Mouse (Mus musculus): ENCODE measurements around the gene Phyhipl. TPM values are rescaled to one million over a fixed set of nuclear protein-coding genes. Genes with fewer than 3 reads are reported as not detected.

Gene Phyhipl
- polyA plus RNA-seq, 1 experiment: 0.28 TPM

GRCm38 (mm10) chr10:70688881-70689280, 33.1 kb upstream of the Phyhipl start:
- TF ChIP-seq CTCF (IDR thresholded peaks at IDR 0.05; ENCODE audit: borderline replicate concordance, control insufficient read depth, extremely low read depth, insufficient read depth, low read length, poor library complexity) (no peak), POLR2A (IDR thresholded peaks at IDR 0.05; ENCODE audit: control insufficient read depth, extremely low read depth, insufficient read depth, low read length, poor library complexity) (no peak)
- no peaks in the 10 kb centered on the region for H3K27me3 ChIP-seq (ENCODE audit: control insufficient read depth, insufficient read depth, low read length)
- H3K27ac ChIP-seq (ENCODE audit: control insufficient read depth, insufficient read depth, low read length): no peak overlapping the region
- no peaks in the 10 kb centered on the region for H3K4me1 ChIP-seq (replicated peaks; ENCODE audit: control insufficient read depth, insufficient read depth, low read length)
- H3K36me3 ChIP-seq (ENCODE audit: control insufficient read depth, insufficient read depth, low read length): no peaks in the 10 kb centered on the region
- no peak overlapping the region for H3K4me3 ChIP-seq (ENCODE audit: control insufficient read depth, insufficient read depth, low read length)
- DNase-seq: no peak
- 92% methylated on average over 8 of the region's 8 CpGs for WGBS

GRCm38 (mm10) chr10:70686941-70687703, 31.4 kb upstream of the Phyhipl start:
- DNase-seq: no peak
- no peaks in the 10 kb centered on the region for H3K36me3 ChIP-seq (ENCODE audit: control insufficient read depth, insufficient read depth, low read length)
- TF ChIP-seq CTCF (IDR thresholded peaks at IDR 0.05; ENCODE audit: borderline replicate concordance, control insufficient read depth, extremely low read depth, insufficient read depth, low read length, poor library complexity) (no peak), POLR2A (IDR thresholded peaks at IDR 0.05; ENCODE audit: control insufficient read depth, extremely low read depth, insufficient read depth, low read length, poor library complexity) (no peak)
- no peak overlapping the region for H3K4me3 ChIP-seq (ENCODE audit: control insufficient read depth, insufficient read depth, low read length)
- no peaks in the 10 kb centered on the region for H3K27me3 ChIP-seq (ENCODE audit: control insufficient read depth, insufficient read depth, low read length)
- H3K4me1 ChIP-seq (replicated peaks; ENCODE audit: control insufficient read depth, insufficient read depth, low read length): no peaks in the 10 kb centered on the region
- H3K27ac ChIP-seq (ENCODE audit: control insufficient read depth, insufficient read depth, low read length): no peak overlapping the region
- 81% methylated on average over 11 of the region's 11 CpGs for WGBS

DNA sequence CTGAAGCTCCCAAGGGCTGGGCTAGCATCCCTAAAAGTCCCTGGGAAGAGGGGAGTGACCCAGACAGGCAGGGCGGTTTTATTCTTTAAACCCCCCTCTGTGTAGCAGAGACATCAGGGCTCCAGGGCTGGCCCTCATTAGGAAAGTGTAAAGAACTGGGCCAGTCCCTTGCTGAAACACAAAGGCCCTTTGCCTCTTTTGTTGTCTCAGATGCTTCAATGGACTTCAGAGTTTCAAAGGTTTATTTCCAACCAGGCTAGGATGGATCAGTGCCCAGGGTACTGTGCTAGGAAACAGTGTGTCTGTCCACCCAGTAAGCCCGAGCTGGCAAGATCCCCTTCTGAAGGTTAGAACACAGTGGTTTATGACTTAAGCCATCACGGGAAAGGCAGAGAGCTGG, 30.7 kb upstream of the Phyhipl start:
- 67% methylated on average over 3 of the region's 3 CpGs for WGBS
- no peaks in the 10 kb centered on the region for H3K36me3 ChIP-seq (ENCODE audit: control insufficient read depth, insufficient read depth, low read length)
- H3K27me3 ChIP-seq (ENCODE audit: control insufficient read depth, insufficient read depth, low read length): no peaks in the 10 kb centered on the region
- TF ChIP-seq POLR2A (IDR thresholded peaks at IDR 0.05; ENCODE audit: control insufficient read depth, extremely low read depth, insufficient read depth, low read length, poor library complexity): no peak
- no peak for DNase-seq
- H3K4me1 ChIP-seq (replicated peaks; ENCODE audit: control insufficient read depth, insufficient read depth, low read length): no peaks in the 10 kb centered on the region
- no peak overlapping the region for H3K27ac ChIP-seq (ENCODE audit: control insufficient read depth, insufficient read depth, low read length)
- no peak overlapping the region for H3K4me3 ChIP-seq (ENCODE audit: control insufficient read depth, insufficient read depth, low read length)

GRCm38 (mm10) chr10:70683508-70683907, 27.7 kb upstream of the Phyhipl start:
- H3K4me3 ChIP-seq (ENCODE audit: control insufficient read depth, insufficient read depth, low read length): no peak overlapping the region
- WGBS: 91% methylated on average over 4 of the region's 4 CpGs
- no peaks in the 10 kb centered on the region for H3K36me3 ChIP-seq (ENCODE audit: control insufficient read depth, insufficient read depth, low read length)
- H3K4me1 ChIP-seq (replicated peaks; ENCODE audit: control insufficient read depth, insufficient read depth, low read length): no peaks in the 10 kb centered on the region
- H3K27ac ChIP-seq (ENCODE audit: control insufficient read depth, insufficient read depth, low read length): no peak overlapping the region
- DNase-seq: no peak
- TF ChIP-seq CTCF (IDR thresholded peaks at IDR 0.05; ENCODE audit: borderline replicate concordance, control insufficient read depth, extremely low read depth, insufficient read depth, low read length, poor library complexity) (no peak), POLR2A (IDR thresholded peaks at IDR 0.05; ENCODE audit: control insufficient read depth, extremely low read depth, insufficient read depth, low read length, poor library complexity) (no peak)
- no peaks in the 10 kb centered on the region for H3K27me3 ChIP-seq (ENCODE audit: control insufficient read depth, insufficient read depth, low read length)

- Histone ChIP-seq H3K27ac (ENCODE audit: control insufficient read depth, insufficient read depth, low read length) (no peak overlapping the region), H3K4me1 (replicated peaks; ENCODE audit: control insufficient read depth, insufficient read depth, low read length) (no peaks in the 10 kb centered on the region), H3K4me3 (ENCODE audit: control insufficient read depth, insufficient read depth, low read length) (no peak overlapping the region), H3K36me3 (ENCODE audit: control insufficient read depth, insufficient read depth, low read length) (no peaks in the 10 kb centered on the region), H3K27me3 (ENCODE audit: control insufficient read depth, insufficient read depth, low read length) (no peaks in the 10 kb centered on the region)
- no peak for DNase-seq
- 67% methylated on average over 1 of the region's 1 CpGs for WGBS
- TF ChIP-seq POLR2A (IDR thresholded peaks at IDR 0.05; ENCODE audit: control insufficient read depth, extremely low read depth, insufficient read depth, low read length, poor library complexity) (no peak), CTCF (IDR thresholded peaks at IDR 0.05; ENCODE audit: borderline replicate concordance, control insufficient read depth, extremely low read depth, insufficient read depth, low read length, poor library complexity) (no peak)
These were observed 22.2 kb upstream of the Phyhipl start for GRCm38 (mm10) chr10:70677946-70678345.

DNA sequence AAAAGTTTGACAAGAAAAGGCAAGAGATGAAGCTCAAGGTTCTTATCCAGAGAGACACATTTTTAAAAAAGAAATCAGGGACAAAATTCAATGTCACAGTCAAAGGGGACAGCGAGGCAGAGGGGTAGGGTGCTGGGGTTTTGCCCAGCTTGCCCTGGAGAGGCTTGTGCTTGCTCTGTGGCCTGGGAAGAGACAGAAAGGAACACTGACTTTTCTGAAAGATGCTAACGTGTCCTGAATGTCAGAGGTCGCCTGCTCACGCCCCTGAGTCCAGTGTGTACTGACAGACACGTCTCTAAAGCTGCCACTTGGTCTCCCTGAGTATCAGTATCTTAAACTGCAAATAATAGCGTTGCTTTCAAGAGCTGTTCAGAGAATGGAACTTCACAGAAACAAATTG, 507 bp upstream of the Phyhipl start:
- no peaks in the 10 kb centered on the region for H3K4me1 ChIP-seq (replicated peaks; ENCODE audit: control insufficient read depth, insufficient read depth, low read length)
- TF ChIP-seq CTCF (IDR thresholded peaks at IDR 0.05; ENCODE audit: borderline replicate concordance, control insufficient read depth, extremely low read depth, insufficient read depth, low read length, poor library complexity): no peak
- TF ChIP-seq POLR2A (IDR thresholded peaks at IDR 0.05; ENCODE audit: control insufficient read depth, extremely low read depth, insufficient read depth, low read length, poor library complexity): no peak
- H3K36me3 ChIP-seq (ENCODE audit: control insufficient read depth, insufficient read depth, low read length): no peaks in the 10 kb centered on the region
- no peak overlapping the region for H3K4me3 ChIP-seq (ENCODE audit: control insufficient read depth, insufficient read depth, low read length)
- no peak overlapping the region for H3K27ac ChIP-seq (ENCODE audit: control insufficient read depth, insufficient read depth, low read length)
- DNase-seq: no peak
- no peaks in the 10 kb centered on the region for H3K27me3 ChIP-seq (ENCODE audit: control insufficient read depth, insufficient read depth, low read length)
- WGBS: 72% methylated on average over 6 of the region's 6 CpGs

- Histone ChIP-seq H3K27ac (ENCODE audit: control insufficient read depth, insufficient read depth, low read length) (no peak overlapping the region), H3K4me1 (replicated peaks; ENCODE audit: control insufficient read depth, insufficient read depth, low read length) (no peaks in the 10 kb centered on the region), H3K36me3 (ENCODE audit: control insufficient read depth, insufficient read depth, low read length) (no peaks in the 10 kb centered on the region), H3K27me3 (ENCODE audit: control insufficient read depth, insufficient read depth, low read length) (no peaks in the 10 kb centered on the region), H3K4me3 (ENCODE audit: control insufficient read depth, insufficient read depth, low read length) (no peak overlapping the region)
- TF ChIP-seq POLR2A (IDR thresholded peaks at IDR 0.05; ENCODE audit: control insufficient read depth, extremely low read depth, insufficient read depth, low read length, poor library complexity) (no peak), CTCF (IDR thresholded peaks at IDR 0.05; ENCODE audit: borderline replicate concordance, control insufficient read depth, extremely low read depth, insufficient read depth, low read length, poor library complexity) (no peak)
- 81% methylated on average over 4 of the region's 4 CpGs for WGBS
- no peak for DNase-seq
These were observed 1.1 kb downstream of the Phyhipl start for GRCm38 (mm10) chr10:70654655-70655054.

Measured in thymus, adult 2 months (tissue).